ENCODE assay signal across 8 mouse cellular contexts in genomic region chr4:86898791-86899474, GRCm38 (mm10). TPM values are rescaled to one million over a fixed set of nuclear protein-coding genes. Genes with fewer than 3 reads are reported as not detected.
A peak's percentile ranks its signal among the peaks of the same experiment; 100 is the strongest.
DNase-seq lines count a peak whose midpoint lies in the region; ATAC-seq and TF ChIP-seq lines count a peak whose summit lies in the region.

No protein-coding gene starts in this region.

- WGBS in embryonic facial prominence, embryonic 14.5 days: 43% methylated on average over 14 of the region's 14 CpGs
- 14% methylated on average over 14 of the region's 14 CpGs for WGBS in lung, embryonic 14.5 days
- 76% methylated on average over 14 of the region's 14 CpGs for WGBS in midbrain, embryonic 14.5 days

- H3K9me3 ChIP-seq in embryonic facial prominence, embryonic 14.5 days (ENCODE audit: control insufficient read depth, low read length): no peaks in the 10 kb centered on the region
- no peaks in the 10 kb centered on the region for H3K9me3 ChIP-seq in lung, embryonic 14.5 days (ENCODE audit: low read depth, low read length)
- H3K9me3 ChIP-seq in midbrain, embryonic 14.5 days (ENCODE audit: control insufficient read depth, low read length): no peaks in the 10 kb centered on the region

- no peak overlapping the region for H3K4me3 ChIP-seq in embryonic facial prominence, embryonic 14.5 days (ENCODE audit: low read depth, low read length)
- no peak overlapping the region for H3K4me3 ChIP-seq in lung, embryonic 14.5 days (ENCODE audit: low read depth, low read length)
- H3K4me3 ChIP-seq in midbrain, embryonic 14.5 days (replicated peaks; ENCODE audit: low read depth, low read length): no peak overlapping the region

- H3K9ac ChIP-seq in embryonic facial prominence, embryonic 14.5 days (ENCODE audit: low read depth, low read length): no peak overlapping the region; the same call in 1 of the 2 replicates
- H3K9ac ChIP-seq in lung, embryonic 14.5 days: no peak overlapping the region
- H3K9ac ChIP-seq in midbrain, embryonic 14.5 days (replicated peaks; ENCODE audit: low read length): no peak overlapping the region

- no peak overlapping the region; the same call in 1 of the 2 replicates for H3K27ac ChIP-seq in embryonic facial prominence, embryonic 14.5 days (replicated peaks; ENCODE audit: low read depth, low read length)
- H3K27ac ChIP-seq in lung, embryonic 14.5 days (ENCODE audit: low read depth): peak overlapping the region; percentile 60
- H3K27ac ChIP-seq in midbrain, embryonic 14.5 days (replicated peaks; ENCODE audit: low read depth, low read length): no peak overlapping the region

- no peak for TF ChIP-seq CTCF in lung, embryonic 14.5 days (IDR thresholded peaks at IDR 0.05; ENCODE audit: low read depth)

- no peaks in the 10 kb centered on the region for H3K27me3 ChIP-seq in embryonic facial prominence, embryonic 14.5 days (replicated peaks; ENCODE audit: control insufficient read depth, insufficient read depth, low read length)
- H3K27me3 ChIP-seq in lung, embryonic 14.5 days (ENCODE audit: insufficient read depth, low read length): no peaks in the 10 kb centered on the region
- H3K27me3 ChIP-seq in midbrain, embryonic 14.5 days (ENCODE audit: control insufficient read depth, insufficient read depth, low read length): no peaks in the 10 kb centered on the region

- H3K4me1 ChIP-seq in embryonic facial prominence, embryonic 14.5 days (ENCODE audit: control insufficient read depth, insufficient read depth, low read length): no peaks in the 10 kb centered on the region
- H3K4me1 ChIP-seq in lung, embryonic 14.5 days (ENCODE audit: insufficient read depth): no peaks in the 10 kb centered on the region
- H3K4me1 ChIP-seq in midbrain, embryonic 14.5 days (ENCODE audit: control insufficient read depth, insufficient read depth, low read length): no peaks in the 10 kb centered on the region

- no peak for ATAC-seq in embryonic facial prominence, embryonic 14.5 days (ENCODE audit: low read depth)
- ATAC-seq in lung, embryonic 14.5 days (ENCODE audit: insufficient read depth): peak; percentile 84
- ATAC-seq in midbrain, embryonic 14.5 days (ENCODE audit: low FRiP score, low TSS enrichment): no peak

- intact Hi-C loops in left cerebral cortex, postnatal 4 days (cut with DNase I): no loop called here

- H3K4me2 ChIP-seq in embryonic facial prominence, embryonic 14.5 days (ENCODE audit: low read depth, low read length): no peak overlapping the region
- no peak overlapping the region for H3K4me2 ChIP-seq in lung, embryonic 14.5 days
- H3K4me2 ChIP-seq in midbrain, embryonic 14.5 days (ENCODE audit: low read length): no peak overlapping the region

- peak; percentile 37 to 53 for DNase-seq in adrenal gland, adult 18-20 months (ENCODE audit: low spot score in 2 of 2)
- peak; percentile 62 for DNase-seq in embryonic facial prominence, embryonic 14.5 days (ENCODE audit: low spot score)
- DNase-seq in kidney, adult 8-10 months: peak; percentile 70 to 85
- peak; percentile 71 for DNase-seq in lung, embryonic 14.5 days
- DNase-seq in urinary bladder, adult 2 months (ENCODE audit: low spot score): no peak
- no peak for DNase-seq in midbrain, embryonic 14.5 days
- DNase-seq in left cerebral cortex, postnatal 4 days: no peak
- no peak for DNase-seq in right cerebral cortex, postnatal 14 days

- H3K36me3 ChIP-seq in embryonic facial prominence, embryonic 14.5 days (ENCODE audit: control insufficient read depth, insufficient read depth, low read length): no peaks in the 10 kb centered on the region
- no peaks in the 10 kb centered on the region for H3K36me3 ChIP-seq in lung, embryonic 14.5 days (ENCODE audit: insufficient read depth)
- H3K36me3 ChIP-seq in midbrain, embryonic 14.5 days (ENCODE audit: control insufficient read depth, insufficient read depth, low read length): no peaks in the 10 kb centered on the region

RNA-seq across cellular contexts. Expression of gene Acer2, which starts 24.7 kb away (rescaled TPM):
- total RNA-seq in adrenal gland, adult 18-20 months (2021): 10 to 100 TPM; 20.5 to 36.3 TPM
- polyA plus RNA-seq in embryonic facial prominence, embryonic 14.5 days (2014; fragmentation: Nextera tagmentation; extraction: Ambion mirVana): 9.4 and 14.2 TPM in 2 replicates
- 28.2 and 32.3 TPM in 2 replicates for polyA plus RNA-seq in lung, embryonic 14.5 days (2014; fragmentation: Nextera tagmentation; extraction: Ambion mirVana)
- polyA plus RNA-seq in urinary bladder, adult 2 months (2012; rRNA removed): 261 and 377 TPM in 2 replicates
- polyA plus RNA-seq in midbrain, embryonic 14.5 days (2014; fragmentation: Nextera tagmentation; extraction: Ambion mirVana): 22.5 and 26.8 TPM in 2 replicates
- 1 to 10 TPM; 3.5 to 3.9 TPM for total RNA-seq in left cerebral cortex, postnatal 4 days (2021)

RNA-seq across cellular contexts. Expression of gene Rps6, which starts 41.7 kb away (rescaled TPM):
- total RNA-seq in adrenal gland, adult 18-20 months (2021): 100 to 1,000 TPM; 850 to 888 TPM
- 827 and 832 TPM in 2 replicates for polyA plus RNA-seq in embryonic facial prominence, embryonic 14.5 days (2014; fragmentation: Nextera tagmentation; extraction: Ambion mirVana)
- 874 and 878 TPM in 2 replicates for polyA plus RNA-seq in lung, embryonic 14.5 days (2014; fragmentation: Nextera tagmentation; extraction: Ambion mirVana)
- 2,335 and 2,390 TPM in 2 replicates for polyA plus RNA-seq in urinary bladder, adult 2 months (2012; rRNA removed)
- 413 and 486 TPM in 2 replicates for polyA plus RNA-seq in midbrain, embryonic 14.5 days (2014; fragmentation: Nextera tagmentation; extraction: Ambion mirVana)
- 100 to 1,000 TPM; 527 to 532 TPM for total RNA-seq in left cerebral cortex, postnatal 4 days (2021)

Comparison
In these comparisons a context has a peak if more than half of its experiments do, and no peak if none do; other contexts are left out.
1. DNase-seq: peak in adrenal gland, adult 18-20 months (2 of 2), embryonic facial prominence, embryonic 14.5 days (single experiment), kidney, adult 8-10 months (2 of 2) and lung, embryonic 14.5 days (single experiment); none in urinary bladder, adult 2 months (single experiment), midbrain, embryonic 14.5 days (single experiment), left cerebral cortex, postnatal 4 days (single experiment) and right cerebral cortex, postnatal 14 days (single experiment).